Mouse (Mus musculus): ENCODE results near the gene Entpd1. TPM values are rescaled to one million over a fixed set of nuclear protein-coding genes. Genes with fewer than 3 reads are reported as not detected.

The Entpd1 gene
- total RNA-seq, 1 experiment: 1.2 TPM

- H3K9me3 ChIP-seq (ENCODE audit: control insufficient read depth, insufficient read depth, low read depth, low read length): no peaks in the 10 kb centered on the region
- no peak for TF ChIP-seq HCFC1 (IDR thresholded peaks at IDR 0.05; ENCODE audit: borderline replicate concordance, insufficient read depth, low read length)
- TF ChIP-seq ZC3H11A (IDR thresholded peaks at IDR 0.05; ENCODE audit: borderline replicate concordance, low read depth, low read length): no peak
- no peak for TF ChIP-seq ZNF384 (IDR thresholded peaks at IDR 0.05; ENCODE audit: low read depth, low read length)
- TF ChIP-seq MAFK (IDR thresholded peaks at IDR 0.05; ENCODE audit: insufficient read depth, low read depth, low read length): peak; percentile 98
- no peak for TF ChIP-seq CHD2 (IDR thresholded peaks at IDR 0.05; ENCODE audit: low read depth, low read length)
- H3K36me3 ChIP-seq (ENCODE audit: control insufficient read depth, insufficient read depth, low read length, poor library complexity, severe bottlenecking): no peaks in the 10 kb centered on the region
- H3K4me3 ChIP-seq (ENCODE audit: insufficient read depth in 1 of 2, low read depth in 1 of 2, low read length in 2 of 2, poor library complexity in 1 of 2, severe bottlenecking in 1 of 2): no peak overlapping the region
- no peak for DNase-seq (ENCODE audit: low read depth, low spot score)
- no peak overlapping the region for H3K9ac ChIP-seq (ENCODE audit: insufficient read depth, low read depth, low read length, poor library complexity, severe bottlenecking)
- peaks cover 0 to 2% of the 10 kb centered on the region in 2 experiments; a peak in 1 of 4 replicates for H3K4me1 ChIP-seq (ENCODE audit: control insufficient read depth in 2 of 2, insufficient read depth in 2 of 2, low read length in 2 of 2, poor library complexity in 1 of 2)
- in situ Hi-C loops (cut with MboI; ENCODE audit: low sequenced_read_pairs in 2 of 2, unreplicated experiment in 2 of 2): no loop called here
- no peak overlapping the region for H3K27ac ChIP-seq (ENCODE audit: insufficient read depth, low read depth, low read length, poor library complexity, severe bottlenecking)
Observed at GRCm38 (mm10) chr19:40675329-40675728, 63.2 kb downstream of the Entpd1 start.

- no peak for TF ChIP-seq ZC3H11A (IDR thresholded peaks at IDR 0.05; ENCODE audit: borderline replicate concordance, low read depth, low read length)
- no peak for TF ChIP-seq CHD2 (IDR thresholded peaks at IDR 0.05; ENCODE audit: low read depth, low read length)
- no peak for TF ChIP-seq HCFC1 (IDR thresholded peaks at IDR 0.05; ENCODE audit: borderline replicate concordance, insufficient read depth, low read length)
- TF ChIP-seq ZNF384 (IDR thresholded peaks at IDR 0.05; ENCODE audit: low read depth, low read length): no peak
- no peak for TF ChIP-seq MAFK (IDR thresholded peaks at IDR 0.05; ENCODE audit: insufficient read depth, low read depth, low read length)
- Histone ChIP-seq H3K27ac (ENCODE audit: insufficient read depth, low read depth, low read length, poor library complexity, severe bottlenecking) (no peak overlapping the region), H3K4me3 (ENCODE audit: insufficient read depth in 1 of 2, low read depth in 1 of 2, low read length in 2 of 2, poor library complexity in 1 of 2, severe bottlenecking in 1 of 2) (no peak overlapping the region), H3K36me3 (ENCODE audit: control insufficient read depth, insufficient read depth, low read length, poor library complexity, severe bottlenecking) (no peaks in the 10 kb centered on the region), H3K9ac (ENCODE audit: insufficient read depth, low read depth, low read length, poor library complexity, severe bottlenecking) (no peak overlapping the region), H3K4me1 (ENCODE audit: control insufficient read depth in 2 of 2, insufficient read depth in 2 of 2, low read length in 2 of 2, poor library complexity in 1 of 2) (peaks cover 0 to 2% of the 10 kb centered on the region in 2 experiments; a peak in 1 of 4 replicates), H3K9me3 (ENCODE audit: control insufficient read depth, insufficient read depth, low read depth, low read length) (0 out of 2 replicates have a peak, but pooled peaks cover 1% of the 10 kb centered on the region)
- in situ Hi-C loops (cut with MboI; ENCODE audit: low sequenced_read_pairs in 2 of 2, unreplicated experiment in 2 of 2): no loop called here
- DNase-seq (ENCODE audit: low read depth, low spot score): no peak
Observed at GRCm38 (mm10) chr19:40678087-40678486, 65.9 kb downstream of the Entpd1 start.

GRCm38 (mm10) chr19:40678532-40679307, 66.6 kb downstream of the Entpd1 start:
- no peak overlapping the region for H3K27ac ChIP-seq (ENCODE audit: insufficient read depth, low read depth, low read length, poor library complexity, severe bottlenecking)
- no peak overlapping the region for H3K9ac ChIP-seq (ENCODE audit: insufficient read depth, low read depth, low read length, poor library complexity, severe bottlenecking)
- peaks cover 0 to 2% of the 10 kb centered on the region in 2 experiments; a peak in 1 of 4 replicates for H3K4me1 ChIP-seq (ENCODE audit: control insufficient read depth in 2 of 2, insufficient read depth in 2 of 2, low read length in 2 of 2, poor library complexity in 1 of 2)
- H3K9me3 ChIP-seq (ENCODE audit: control insufficient read depth, insufficient read depth, low read depth, low read length): 0 out of 2 replicates have a peak, but pooled peaks cover 1% of the 10 kb centered on the region
- no peak overlapping the region for H3K4me3 ChIP-seq (ENCODE audit: insufficient read depth in 1 of 2, low read depth in 1 of 2, low read length in 2 of 2, poor library complexity in 1 of 2, severe bottlenecking in 1 of 2)
- DNase-seq (ENCODE audit: low read depth, low spot score): no peak
- in situ Hi-C loops (cut with MboI; ENCODE audit: low sequenced_read_pairs in 2 of 2, unreplicated experiment in 2 of 2): no loop called here
- H3K36me3 ChIP-seq (ENCODE audit: control insufficient read depth, insufficient read depth, low read length, poor library complexity, severe bottlenecking): no peaks in the 10 kb centered on the region
- 0 out of 2 replicates have a peak, but pooled peaks have one; percentile 18 for TF ChIP-seq MAFK (IDR thresholded peaks at IDR 0.05; ENCODE audit: insufficient read depth, low read depth, low read length)
- no peak for TF ChIP-seq HCFC1 (IDR thresholded peaks at IDR 0.05; ENCODE audit: borderline replicate concordance, insufficient read depth, low read length)
- no peak for TF ChIP-seq ZC3H11A (IDR thresholded peaks at IDR 0.05; ENCODE audit: borderline replicate concordance, low read depth, low read length)
- TF ChIP-seq CHD2 (IDR thresholded peaks at IDR 0.05; ENCODE audit: low read depth, low read length): no peak

- H3K27ac ChIP-seq (ENCODE audit: insufficient read depth, low read depth, low read length, poor library complexity, severe bottlenecking): no peak overlapping the region
- no peak overlapping the region for H3K4me3 ChIP-seq (ENCODE audit: insufficient read depth in 1 of 2, low read depth in 1 of 2, low read length in 2 of 2, poor library complexity in 1 of 2, severe bottlenecking in 1 of 2)
- peaks cover 0 to 2% of the 10 kb centered on the region in 2 experiments; a peak in 1 of 4 replicates for H3K4me1 ChIP-seq (ENCODE audit: control insufficient read depth in 2 of 2, insufficient read depth in 2 of 2, low read length in 2 of 2, poor library complexity in 1 of 2)
- no peak for DNase-seq (ENCODE audit: low read depth, low spot score)
- TF ChIP-seq ZNF384 (IDR thresholded peaks at IDR 0.05; ENCODE audit: low read depth, low read length) (no peak), CHD2 (IDR thresholded peaks at IDR 0.05; ENCODE audit: low read depth, low read length) (no peak), MAFK (IDR thresholded peaks at IDR 0.05; ENCODE audit: insufficient read depth, low read depth, low read length) (no peak), ZC3H11A (IDR thresholded peaks at IDR 0.05; ENCODE audit: borderline replicate concordance, low read depth, low read length) (no peak), HCFC1 (IDR thresholded peaks at IDR 0.05; ENCODE audit: borderline replicate concordance, insufficient read depth, low read length) (no peak)
- no peak overlapping the region for H3K9ac ChIP-seq (ENCODE audit: insufficient read depth, low read depth, low read length, poor library complexity, severe bottlenecking)
- no peaks in the 10 kb centered on the region for H3K36me3 ChIP-seq (ENCODE audit: control insufficient read depth, insufficient read depth, low read length, poor library complexity, severe bottlenecking)
- in situ Hi-C loops (cut with MboI; ENCODE audit: low sequenced_read_pairs in 2 of 2, unreplicated experiment in 2 of 2): no loop called here
- 0 out of 2 replicates have a peak, but pooled peaks cover 1% of the 10 kb centered on the region for H3K9me3 ChIP-seq (ENCODE audit: control insufficient read depth, insufficient read depth, low read depth, low read length)
Observed at GRCm38 (mm10) chr19:40679632-40680031, 67.5 kb downstream of the Entpd1 start.

Measured in ES-E14 (cell line).